Comparison of ENCODE assay signal across 8 mouse cellular contexts in genomic region chr13:119965968-119966367, GRCm38 (mm10). TPM values are rescaled to one million over a fixed set of nuclear protein-coding genes. Genes with fewer than 3 reads are reported as not detected.
A peak's percentile ranks its signal among the peaks of the same experiment; 100 is the strongest.
DNase-seq lines count a peak whose midpoint lies in the region; ATAC-seq lines count a peak whose summit lies in the region.
"Not testable (repeated sequence)": the region's sequence is repeated elsewhere in the genome, so short reads cannot be mapped to it uniquely, and the experiment has no call there.

No protein-coding gene starts in this region.

- not testable (repeated sequence) for H3K4me1 ChIP-seq in brown adipose tissue, adult 24 weeks (ENCODE audit: control insufficient read depth, insufficient read depth, insufficient read length, low read length); forebrain, embryonic 11.5 days (replicated peaks; ENCODE audit: control insufficient read depth, insufficient read depth, low read length); heart, embryonic 14.5 days (ENCODE audit: control insufficient read depth in 2 of 2, insufficient read depth in 2 of 2, low read length in 2 of 2); intestine, embryonic 16.5 days (ENCODE audit: control insufficient read depth, insufficient read depth, low read length); limb, embryonic 11.5 days (ENCODE audit: control insufficient read depth, insufficient read depth, low read length); neural tube, embryonic 12.5 days

- not testable (repeated sequence) for H3K27ac ChIP-seq in brown adipose tissue, adult 24 weeks (replicated peaks; ENCODE audit: low read depth, low read length); forebrain, embryonic 11.5 days (ENCODE audit: low read depth, low read length); heart, embryonic 14.5 days (replicated peaks in 1 of 2; ENCODE audit: control insufficient read depth in 1 of 2, insufficient read depth in 1 of 2, low read depth in 2 of 2, low read length in 2 of 2); intestine, embryonic 16.5 days (ENCODE audit: low read length); limb, embryonic 11.5 days (replicated peaks; ENCODE audit: low read depth, low read length); neural tube, embryonic 12.5 days

- not testable (repeated sequence) for H3K27me3 ChIP-seq in forebrain, embryonic 11.5 days (ENCODE audit: control insufficient read depth, insufficient read depth, low read length); heart, embryonic 14.5 days (ENCODE audit: control insufficient read depth, insufficient read depth, low read length); intestine, embryonic 16.5 days (replicated peaks; ENCODE audit: control insufficient read depth, insufficient read depth, low read length); limb, embryonic 11.5 days (ENCODE audit: control insufficient read depth, insufficient read depth, low read length); neural tube, embryonic 12.5 days (replicated peaks)

- ATAC-seq in forebrain, embryonic 11.5 days (replicated peaks; ENCODE audit: low FRiP score), result peak; percentile 40
- ATAC-seq in heart, embryonic 14.5 days (ENCODE audit: insufficient number of reproducible peaks, insufficient read depth, low FRiP score, low read depth); neural tube, embryonic 12.5 days (ENCODE audit: low FRiP score, low read depth): not testable (repeated sequence)
- peak; percentile 78 for ATAC-seq in intestine, embryonic 16.5 days
- ATAC-seq in limb, embryonic 11.5 days (ENCODE audit: insufficient number of reproducible peaks, low FRiP score, low TSS enrichment, low read depth), result peak; percentile 69; the same call in 1 of the 2 replicates

- not testable (repeated sequence) for H3K36me3 ChIP-seq in forebrain, embryonic 11.5 days (ENCODE audit: control insufficient read depth, insufficient read depth, low read length); heart, embryonic 14.5 days (ENCODE audit: control insufficient read depth, insufficient read depth, low read length); intestine, embryonic 16.5 days (ENCODE audit: control insufficient read depth, insufficient read depth, low read length); limb, embryonic 11.5 days (ENCODE audit: control insufficient read depth, insufficient read depth, low read length); neural tube, embryonic 12.5 days

- DNase-seq in forebrain, embryonic 11.5 days (ENCODE audit: low spot score), result peak; percentile 50
- peak; percentile 28 for DNase-seq in limb, embryonic 11.5 days (ENCODE audit: low spot score)
- DNase-seq in lung, postnatal 10 days, result peak; percentile 21
- peak; percentile 5 for DNase-seq in thymus, postnatal 25 days

- WGBS in forebrain, embryonic 11.5 days, result 1% methylated on average over 20 of the region's 22 CpGs
- WGBS in heart, embryonic 14.5 days, result under 1% methylated on average over 20 of the region's 22 CpGs
- WGBS in intestine, embryonic 16.5 days, result under 1% methylated on average over 19 of the region's 22 CpGs
- 0% methylated on average over 21 of the region's 22 CpGs for WGBS in limb, embryonic 11.5 days
- 0% methylated on average over 21 of the region's 22 CpGs for WGBS in neural tube, embryonic 12.5 days

- H3K4me2 ChIP-seq in forebrain, embryonic 11.5 days (ENCODE audit: low read depth, low read length, severe bottlenecking); limb, embryonic 11.5 days (ENCODE audit: low read depth, severe bottlenecking): not testable (repeated sequence)
- peak overlapping the region; percentile 50 for H3K4me2 ChIP-seq in heart, embryonic 14.5 days (ENCODE audit: low read length)
- H3K4me2 ChIP-seq in intestine, embryonic 16.5 days (ENCODE audit: low read depth, low read length), result peak overlapping the region; percentile 37; the same call in 1 of the 2 replicates
- H3K4me2 ChIP-seq in neural tube, embryonic 12.5 days (replicated peaks), result 0 out of 2 replicates have a peak overlapping the region, but pooled peaks have one; percentile 20

- H3K9me3 ChIP-seq in forebrain, embryonic 11.5 days (ENCODE audit: control insufficient read depth, low read length); heart, embryonic 14.5 days (ENCODE audit: control insufficient read depth, low read length); intestine, embryonic 16.5 days (ENCODE audit: control insufficient read depth, low read length); limb, embryonic 11.5 days (ENCODE audit: control insufficient read depth, low read length); neural tube, embryonic 12.5 days: not testable (repeated sequence)

- not testable (repeated sequence) for H3K9ac ChIP-seq in forebrain, embryonic 11.5 days (ENCODE audit: low read length); heart, embryonic 14.5 days (ENCODE audit: low read length); intestine, embryonic 16.5 days (ENCODE audit: low read depth, low read length); limb, embryonic 11.5 days (ENCODE audit: low read length); neural tube, embryonic 12.5 days

- H3K4me3 ChIP-seq in brown adipose tissue, adult 24 weeks (ENCODE audit: insufficient read depth, low read depth, low read length), result peak overlapping the region; percentile 38
- H3K4me3 ChIP-seq in forebrain, embryonic 11.5 days (ENCODE audit: low read depth, low read length); limb, embryonic 11.5 days (ENCODE audit: low read depth, low read length); neural tube, embryonic 12.5 days: not testable (repeated sequence)
- H3K4me3 ChIP-seq in heart, embryonic 14.5 days (ENCODE audit: control insufficient read depth in 1 of 2, insufficient read depth in 1 of 2, low read depth in 1 of 2, low read length in 2 of 2), result peak overlapping the region; percentile 30 to 38
- peak overlapping the region; percentile 22 for H3K4me3 ChIP-seq in intestine, embryonic 16.5 days (ENCODE audit: low read length)

RNA-seq across cellular contexts. Expression of gene B020031M17Rik, which starts 15.4 kb away (rescaled TPM):
- polyA plus RNA-seq in brown adipose tissue, adult 24 weeks (2012; ENCODE audit: insufficient read depth, insufficient read length, missing spikeins), result not detected in 2 replicates
- not detected in 2 replicates for polyA plus RNA-seq in forebrain, embryonic 11.5 days (2014; fragmentation: Nextera tagmentation; extraction: Ambion mirVana)
- not detected in 2 replicates for polyA plus RNA-seq in heart, embryonic 14.5 days (2014; fragmentation: Nextera tagmentation; extraction: Ambion mirVana)
- not detected in 2 replicates for polyA plus RNA-seq in intestine, embryonic 16.5 days (2015; fragmentation: Nextera tagmentation; extraction: Ambion mirVana)
- not detected in 2 replicates for polyA plus RNA-seq in limb, embryonic 11.5 days (2014; fragmentation: Nextera tagmentation; extraction: Ambion mirVana)
- polyA plus RNA-seq in neural tube, embryonic 12.5 days (2016; fragmentation: Nextera tagmentation; extraction: Ambion mirVana), result not detected in 2 replicates

RNA-seq across cellular contexts. Expression of gene Gm21761, which starts 36.9 kb away (rescaled TPM):
- polyA plus RNA-seq in brown adipose tissue, adult 24 weeks (2012; ENCODE audit: insufficient read depth, insufficient read length, missing spikeins), result not detected in 2 replicates
- polyA plus RNA-seq in forebrain, embryonic 11.5 days (2014; fragmentation: Nextera tagmentation; extraction: Ambion mirVana), result not detected in 2 replicates
- not detected in 2 replicates for polyA plus RNA-seq in heart, embryonic 14.5 days (2014; fragmentation: Nextera tagmentation; extraction: Ambion mirVana)
- polyA plus RNA-seq in intestine, embryonic 16.5 days (2015; fragmentation: Nextera tagmentation; extraction: Ambion mirVana), result not detected in 2 replicates
- polyA plus RNA-seq in limb, embryonic 11.5 days (2014; fragmentation: Nextera tagmentation; extraction: Ambion mirVana), result not detected in 2 replicates
- not detected in 2 replicates for polyA plus RNA-seq in neural tube, embryonic 12.5 days (2016; fragmentation: Nextera tagmentation; extraction: Ambion mirVana)
